Mouse (Mus musculus): ENCODE measurements at regions not wholly inside any gene's neighbourhood (a gene's known extent, or its start where the extent isn't known, plus 50 kb on each side); places are given as distances from the start of the nearest gene placed in this dataset.

DNA sequence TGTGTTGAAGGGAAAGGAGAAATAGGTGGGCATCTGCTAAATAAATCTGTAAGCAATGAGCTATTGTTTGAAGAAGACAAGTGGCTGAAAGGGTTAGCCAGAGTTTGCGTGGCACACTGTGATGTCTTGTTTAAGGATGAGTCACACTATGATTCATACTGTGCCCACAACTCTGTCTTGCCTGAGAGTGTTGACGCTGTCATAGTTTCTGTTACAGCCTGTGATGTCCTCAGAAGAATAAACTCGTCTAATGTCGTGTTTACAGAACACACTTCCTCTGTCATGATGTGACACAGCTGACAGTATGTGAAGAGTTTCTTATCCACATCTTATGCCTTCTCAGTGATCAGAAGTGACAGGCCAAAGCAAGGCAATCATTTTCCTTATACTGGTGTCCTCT, 274.5 kb upstream of the Tmem132c start:
- no peak for DNase-seq (ENCODE audit: low read depth)

DNA sequence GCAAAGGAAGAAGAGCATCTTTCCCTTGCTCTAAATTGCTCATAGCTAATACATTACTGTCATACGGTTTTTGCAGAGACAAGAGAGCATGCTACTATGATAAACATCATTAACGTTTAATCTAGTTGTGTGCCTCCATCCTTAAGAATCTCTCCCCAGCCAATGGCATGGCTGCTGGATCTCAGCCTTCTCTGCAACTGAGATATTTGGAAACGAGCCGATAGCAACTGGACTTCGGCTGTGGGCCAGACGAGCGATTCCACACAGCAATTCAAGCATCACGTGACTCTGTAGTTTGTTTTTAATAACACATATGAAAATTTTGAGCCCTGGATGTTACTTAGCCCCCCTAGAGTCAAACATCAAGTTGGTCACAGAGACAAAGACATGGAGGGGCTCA, 272.2 kb upstream of the Tmem132c start:
- DNase-seq (ENCODE audit: low read depth) = no peak

DNA sequence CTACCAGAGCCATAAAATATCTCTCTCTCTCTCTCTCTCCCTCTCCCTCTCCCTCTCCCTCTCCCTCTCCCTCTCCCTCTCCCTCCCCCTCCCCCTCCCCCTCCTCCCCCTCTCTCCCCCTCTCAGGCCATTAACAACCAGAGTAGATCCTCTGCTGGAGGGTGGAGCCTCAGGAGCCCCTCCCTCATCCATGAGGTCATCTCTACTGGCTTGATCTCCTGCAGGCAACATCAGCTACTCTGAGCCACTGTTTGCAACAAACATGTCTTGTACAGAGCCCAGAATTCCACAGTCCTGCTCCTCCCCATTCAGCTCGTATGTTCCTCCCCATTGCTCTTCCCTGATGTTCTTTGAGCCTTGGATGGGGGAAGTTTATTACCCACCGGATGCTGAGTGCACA, 270.3 kb upstream of the Tmem132c start:
- DNase-seq (ENCODE audit: low read depth) = no peak

DNA sequence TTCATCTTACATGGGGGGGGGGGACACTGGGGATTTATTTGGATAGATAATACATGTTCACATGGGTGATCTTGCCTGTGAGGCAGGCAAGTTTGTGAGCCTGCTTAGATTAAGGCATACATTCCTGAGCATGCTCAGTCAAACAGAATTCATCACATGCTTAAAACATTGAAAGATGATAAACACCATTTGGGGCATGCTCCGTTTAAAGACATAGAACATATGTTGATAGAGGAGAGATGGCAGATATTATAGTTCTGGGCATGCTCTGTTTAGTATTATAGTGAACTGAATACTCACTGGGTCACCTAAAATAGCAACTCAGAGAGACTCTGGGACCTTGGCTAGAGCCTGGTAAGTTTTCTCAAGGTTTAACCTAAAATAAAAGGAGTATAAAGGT, 269.6 kb upstream of the Tmem132c start:
- no peak for DNase-seq (ENCODE audit: low read depth)

DNA sequence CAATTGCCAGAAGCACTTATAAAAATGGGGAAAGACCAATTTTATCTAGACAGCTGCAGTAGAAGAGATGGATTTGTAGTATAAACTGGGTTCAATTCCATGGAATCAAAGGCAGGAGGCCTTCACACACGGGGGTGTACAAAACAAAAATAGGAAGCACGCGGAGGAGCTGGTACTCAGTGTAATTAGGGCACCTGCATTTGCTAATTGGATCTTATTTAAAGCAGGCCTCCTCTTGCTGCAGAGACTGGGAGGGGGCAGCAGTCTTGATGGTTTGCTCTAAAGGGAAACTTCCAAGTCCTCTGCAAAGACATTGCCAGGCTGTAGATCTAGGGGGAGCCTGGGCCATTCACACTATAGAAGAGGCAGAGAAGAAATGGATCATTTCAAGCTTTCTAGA, 268.2 kb upstream of the Tmem132c start:
- no peak for DNase-seq (ENCODE audit: low read depth)

DNA sequence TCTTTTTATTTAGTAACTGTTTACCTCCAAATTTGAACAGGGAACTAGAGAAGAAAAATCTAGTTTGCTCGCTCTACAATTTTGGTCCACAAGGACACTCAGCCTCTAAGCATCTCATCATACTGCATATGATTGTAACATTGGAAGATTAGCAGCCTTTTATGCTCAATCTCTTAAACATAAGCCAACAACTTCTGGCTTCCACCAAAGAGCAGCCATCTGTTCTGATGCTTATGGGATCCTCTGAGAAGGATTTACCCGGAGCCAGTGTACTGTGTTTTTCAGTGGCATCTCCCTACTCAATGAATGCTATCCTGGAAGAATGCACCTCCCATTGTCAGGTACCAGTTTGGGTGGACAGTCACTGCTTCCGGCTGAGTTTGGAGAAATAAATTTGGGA, 267.0 kb upstream of the Tmem132c start:
- no peak for DNase-seq (ENCODE audit: low read depth)

DNA sequence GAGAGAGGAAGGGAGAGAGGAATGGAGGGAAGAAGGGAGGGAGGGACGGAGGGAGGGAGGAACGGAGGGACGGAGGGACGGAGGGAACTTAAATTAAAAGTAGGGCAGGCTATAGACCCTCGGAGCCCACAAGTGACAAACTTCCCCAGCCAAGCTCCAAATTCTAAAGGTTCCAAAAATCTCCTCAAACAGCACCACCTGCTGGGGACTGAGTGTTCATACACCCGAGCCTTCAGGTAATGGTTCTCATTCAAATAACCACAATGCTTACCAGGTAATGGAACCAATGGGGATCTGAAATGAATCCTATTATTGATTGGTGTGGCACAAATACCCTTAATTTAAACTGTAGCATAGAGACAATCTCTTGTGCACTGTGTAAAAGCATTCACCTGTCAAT, 246.0 kb upstream of the Tmem132c start:
- DNase-seq (ENCODE audit: low read depth) = no peak

DNA sequence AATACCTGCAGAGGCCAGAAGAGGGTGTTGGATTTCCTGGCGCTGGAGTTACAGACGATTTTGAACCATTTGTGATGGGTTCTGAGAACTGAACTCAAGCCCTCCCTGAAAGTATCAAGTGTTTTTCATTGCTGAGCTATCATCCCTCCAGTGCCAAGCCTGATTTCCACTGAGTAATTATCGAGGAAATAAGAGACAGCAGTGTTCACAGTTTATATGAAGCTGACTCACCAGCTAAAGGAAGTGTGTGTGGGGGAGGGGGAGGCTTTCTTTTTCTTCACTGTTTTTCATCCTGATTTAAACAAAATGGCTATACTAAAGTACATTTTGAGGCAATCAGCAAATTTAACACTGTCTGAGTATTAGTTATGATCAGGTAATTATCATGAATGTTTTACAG, 227.4 kb upstream of the Tmem132c start:
- DNase-seq (ENCODE audit: low read depth) = no peak

DNA sequence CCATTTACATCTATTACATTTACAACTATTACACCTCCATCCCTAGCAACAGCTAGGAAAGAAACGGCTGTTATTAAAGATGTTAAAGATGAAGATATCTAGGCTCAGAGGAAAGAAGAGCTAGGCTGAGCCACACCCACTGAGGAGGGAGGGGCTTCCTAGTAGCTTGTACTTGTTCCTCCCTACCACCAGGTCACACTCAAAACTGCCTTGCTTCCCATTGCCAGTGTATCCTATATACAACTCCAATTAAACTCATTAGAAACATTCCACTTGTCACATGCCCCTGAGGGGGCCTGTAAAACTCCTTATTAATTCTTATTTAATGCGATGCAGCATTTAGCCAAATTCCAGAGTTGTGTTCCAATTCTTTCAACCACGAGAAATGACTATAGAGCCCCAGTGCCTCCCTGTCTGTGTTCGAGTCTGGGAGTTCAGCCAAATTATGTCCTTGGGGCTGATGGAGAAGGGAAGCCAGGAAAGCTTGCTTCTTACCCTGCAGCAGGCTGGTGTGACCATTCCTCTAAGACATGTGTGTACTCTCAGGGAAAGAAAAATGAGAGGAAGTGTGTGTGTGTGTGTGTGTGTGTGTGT, 225.0 kb upstream of the Tmem132c start:
- no peak for DNase-seq (ENCODE audit: low read depth)

DNA sequence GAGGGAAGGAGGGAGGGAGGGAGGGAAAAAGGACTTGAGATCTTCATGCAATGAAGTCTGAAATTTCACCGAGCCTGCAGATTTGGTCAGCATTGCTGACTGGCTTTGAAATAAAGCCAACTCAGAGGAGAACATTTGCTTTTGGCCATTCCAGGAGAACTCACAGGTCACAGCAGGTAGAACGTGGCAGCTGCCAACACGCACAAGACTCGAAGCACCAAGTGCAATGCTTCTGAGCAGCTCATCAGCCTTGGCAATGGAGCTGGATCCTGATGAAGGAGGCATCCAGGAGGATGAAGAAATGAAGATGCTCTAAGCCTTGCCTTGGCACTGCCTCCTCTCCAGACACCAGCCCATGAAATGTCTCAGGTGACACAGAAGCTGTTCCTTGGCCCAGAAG, 223.6 kb upstream of the Tmem132c start:
- DNase-seq (ENCODE audit: low read depth) = no peak

DNA sequence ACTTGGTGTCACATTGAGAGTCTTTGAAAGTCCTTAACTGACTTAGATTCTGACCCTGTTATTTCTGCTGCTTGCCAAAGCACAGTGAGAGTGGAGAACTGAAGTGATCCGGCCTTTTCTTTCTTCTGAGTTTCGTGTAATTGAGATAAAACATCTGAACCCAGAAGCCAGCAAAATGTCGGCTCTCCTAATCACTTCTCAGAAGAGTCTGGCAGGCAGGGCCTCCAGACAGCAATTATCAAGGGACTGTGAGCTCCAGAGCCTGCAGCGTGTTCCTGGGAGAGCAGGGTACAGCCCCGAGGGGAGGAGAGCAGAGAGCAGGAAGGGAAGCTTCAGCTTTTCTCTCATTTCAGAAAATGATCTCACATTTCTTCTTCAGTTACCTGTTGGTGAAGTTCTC, 205.1 kb upstream of the Tmem132c start:
- no peak for DNase-seq (ENCODE audit: low read depth)

DNA sequence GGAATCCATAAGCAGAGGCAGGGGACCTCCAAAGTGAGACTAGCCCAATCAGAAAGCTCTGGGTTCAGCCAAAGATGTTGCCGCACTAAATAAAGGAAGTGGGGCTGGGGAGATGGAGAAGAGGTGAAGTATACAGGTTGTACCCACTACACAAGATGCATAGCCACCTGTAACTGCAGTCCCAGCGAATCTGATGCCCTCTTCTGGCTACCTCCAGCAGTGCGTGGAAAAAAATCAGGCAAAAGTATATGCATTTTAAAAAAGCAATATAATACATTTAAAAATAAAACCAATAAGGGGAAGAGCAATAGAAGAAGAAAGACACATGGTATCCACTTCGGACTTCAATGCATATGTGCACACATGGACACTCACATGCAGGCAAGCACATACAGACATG, 183.8 kb upstream of the Tmem132c start:
- no peak for DNase-seq (ENCODE audit: low read depth)

DNA sequence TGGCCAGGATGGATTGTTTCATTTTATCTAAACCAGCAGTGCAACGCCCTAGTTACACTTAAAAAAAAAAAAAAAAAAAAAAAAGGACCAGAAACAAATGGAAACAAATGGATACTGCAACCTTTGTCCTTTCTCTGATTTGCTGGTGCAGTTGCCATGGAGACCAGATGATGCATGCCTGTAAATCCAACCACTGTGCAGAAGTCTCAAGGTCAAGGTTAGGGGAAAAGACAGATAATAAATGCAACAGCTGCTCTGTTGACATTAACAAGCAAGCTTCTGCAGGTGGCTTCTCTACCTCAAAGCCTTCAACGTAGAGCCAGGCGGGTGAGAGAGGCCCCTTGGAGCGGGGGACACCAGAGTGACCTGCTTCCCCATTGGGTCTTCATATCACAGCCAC, 167.3 kb upstream of the Tmem132c start:
- no peak for DNase-seq (ENCODE audit: low read depth)

Data from induced T-regulatory cell, adult 2 months (primary cell).